ENCODE assay signal across 9 mouse cellular contexts in the genomic region with DNA sequence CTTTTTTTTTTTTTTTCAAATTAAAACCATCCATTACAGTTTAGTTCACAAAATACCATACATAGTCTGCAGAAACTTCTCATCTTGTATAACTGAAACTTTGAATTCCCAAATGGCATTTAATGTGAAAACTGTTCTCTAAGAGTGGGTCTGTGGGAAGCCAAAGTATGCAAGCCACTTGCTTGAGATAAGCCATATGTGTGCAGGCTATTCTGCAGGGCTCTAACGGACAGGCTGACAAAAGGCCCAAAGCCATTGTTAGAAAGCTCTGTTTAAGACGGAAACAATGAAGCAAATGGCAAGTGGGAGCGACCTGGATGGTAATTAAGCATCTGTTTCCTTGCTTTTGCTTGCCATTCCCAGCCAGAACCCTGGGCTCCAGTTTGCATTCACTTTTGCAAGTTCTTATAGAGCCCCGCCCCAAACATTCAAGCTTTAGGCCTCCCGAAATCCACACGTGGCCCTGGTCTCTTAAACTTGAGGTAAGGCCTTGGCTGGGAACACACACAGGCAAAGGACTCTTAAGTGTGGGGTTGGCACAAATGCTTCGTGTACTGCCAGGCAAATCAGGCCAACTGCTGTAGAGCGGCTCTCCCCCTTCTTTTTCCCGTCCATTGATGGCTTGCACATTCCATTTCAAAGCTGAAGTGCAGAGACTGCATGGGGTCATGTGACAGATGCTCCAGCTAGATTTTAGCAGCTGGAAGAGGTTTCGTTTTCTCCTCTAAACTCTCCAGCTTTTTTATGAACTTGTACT. TPM values are rescaled to one million over a fixed set of nuclear protein-coding genes. Genes with fewer than 3 reads are reported as not detected.
DNase-seq lines count a peak whose midpoint lies in the region; ATAC-seq and TF ChIP-seq lines count a peak whose summit lies in the region.
"Had no signal": no experiment of that assay in that cellular context is flagged by ENCODE, and none has a peak within 500 bp of the region (broad histone marks: within the 10 kb centered on the region; RNA-seq: fewer than 3 reads in every experiment).

No protein-coding gene starts in this region.

- peak; percentile 79 for DNase-seq in brain, embryonic 14.5 days (ENCODE audit: low read depth)
- peak; percentile 40 for DNase-seq in forebrain, embryonic 11.5 days (ENCODE audit: low spot score)
- DNase-seq in lung, postnatal 4 days = peak; percentile 55 to 79
- DNase-seq in cerebellum, adult 9-11 months = no peak
- no peak for DNase-seq in frontal cortex, postnatal 25 days (ENCODE audit: low spot score in 2 of 2)
- DNase-seq: liver, embryonic 13.5 days had no signal

- no peak for TF ChIP-seq POLR2A in brain, embryonic 14.5 days (IDR thresholded peaks at IDR 0.05; ENCODE audit: borderline replicate concordance, extremely low read depth, insufficient read depth, insufficient read length, poor library complexity, severe bottlenecking)

- ATAC-seq in forebrain, embryonic 11.5 days (replicated peaks; ENCODE audit: low FRiP score) = 0 out of 2 replicates have a peak, but pooled peaks have one; percentile 41
- ATAC-seq in hindbrain, embryonic 16.5 days = no peak; the same call in 1 of the 2 replicates
- no peak for ATAC-seq in megakaryocyte, adult 5-6 weeks (ENCODE audit: poor library complexity, severe bottlenecking)
- no peak for ATAC-seq in megakaryocyte-erythroid progenitor cell, adult 5-6 weeks (replicated peaks; ENCODE audit: low FRiP score, low TSS enrichment, poor library complexity, severe bottlenecking)

- no peak overlapping the region for H3K4me3 ChIP-seq in forebrain, embryonic 11.5 days (ENCODE audit: low read depth, low read length)
- no peak overlapping the region for H3K4me3 ChIP-seq in hindbrain, embryonic 16.5 days (ENCODE audit: low read length)
- H3K4me3 ChIP-seq: liver, embryonic 13.5 days had no signal

- no peaks in the 10 kb centered on the region for H3K9me3 ChIP-seq in forebrain, embryonic 11.5 days (ENCODE audit: control insufficient read depth, low read length)
- no peaks in the 10 kb centered on the region for H3K9me3 ChIP-seq in hindbrain, embryonic 16.5 days (ENCODE audit: control insufficient read depth, low read length)
- H3K9me3 ChIP-seq: liver, embryonic 13.5 days had no signal

- no peaks in the 10 kb centered on the region; the same call in 1 of the 2 replicates for H3K36me3 ChIP-seq in forebrain, embryonic 11.5 days (ENCODE audit: control insufficient read depth, insufficient read depth, low read length)
- H3K36me3 ChIP-seq in hindbrain, embryonic 16.5 days (ENCODE audit: control insufficient read depth, insufficient read depth, low read length) = no peaks in the 10 kb centered on the region
- H3K36me3 ChIP-seq: liver, embryonic 13.5 days had no signal

- no peaks in the 10 kb centered on the region for H3K27me3 ChIP-seq in forebrain, embryonic 11.5 days (ENCODE audit: control insufficient read depth, insufficient read depth, low read length)
- no peaks in the 10 kb centered on the region for H3K27me3 ChIP-seq in hindbrain, embryonic 16.5 days (replicated peaks; ENCODE audit: control insufficient read depth, insufficient read depth, low read length)
- H3K27me3 ChIP-seq: liver, embryonic 13.5 days had no signal

- no peak overlapping the region for H3K4me2 ChIP-seq in forebrain, embryonic 11.5 days (ENCODE audit: low read depth, low read length, severe bottlenecking)
- H3K4me2 ChIP-seq in hindbrain, embryonic 16.5 days (ENCODE audit: low read length) = no peak overlapping the region
- H3K4me2 ChIP-seq: liver, embryonic 13.5 days had no signal

- no peak for TF ChIP-seq CTCF in brain, embryonic 14.5 days (IDR thresholded peaks at IDR 0.05; ENCODE audit: borderline replicate concordance, extremely low read depth, insufficient read depth, insufficient read length)

- WGBS in forebrain, embryonic 11.5 days = 31% methylated on average over 10 of the region's 10 CpGs
- WGBS in hindbrain, embryonic 16.5 days = 34% methylated on average over 10 of the region's 10 CpGs

- no peak overlapping the region for H3K27ac ChIP-seq in forebrain, embryonic 11.5 days (ENCODE audit: low read depth, low read length)
- H3K27ac ChIP-seq in hindbrain, embryonic 16.5 days (ENCODE audit: low read depth, low read length) = 0 out of 2 replicates have a peak overlapping the region, but pooled peaks have one; percentile 12
- H3K27ac ChIP-seq: liver, embryonic 13.5 days had no signal

- H3K9ac ChIP-seq in forebrain, embryonic 11.5 days (ENCODE audit: low read length) = no peak overlapping the region
- no peak overlapping the region for H3K9ac ChIP-seq in hindbrain, embryonic 16.5 days (ENCODE audit: low read depth, low read length)
- H3K9ac ChIP-seq: liver, embryonic 13.5 days had no signal

- H3K4me1 ChIP-seq in forebrain, embryonic 11.5 days (replicated peaks; ENCODE audit: control insufficient read depth, insufficient read depth, low read length) = 0 out of 2 replicates have a peak, but pooled peaks cover 4% of the 10 kb centered on the region
- H3K4me1 ChIP-seq in hindbrain, embryonic 16.5 days (ENCODE audit: control insufficient read depth, insufficient read depth, low read depth, low read length) = peaks cover 21% of the 10 kb centered on the region

RNA-seq across cellular contexts. Expression of a gene that starts 32.4 kb away (rescaled TPM):
- 54.2 and 79.7 TPM in 2 replicates for polyA plus RNA-seq in brain, embryonic 14.5 days (2012; rRNA removed)
- 171 and 176 TPM in 2 replicates for polyA plus RNA-seq in forebrain, embryonic 11.5 days (2014; fragmentation: Nextera tagmentation; extraction: Ambion mirVana)
- 81.2 and 110 TPM in 2 replicates for polyA plus RNA-seq in hindbrain, embryonic 16.5 days (2015; fragmentation: Nextera tagmentation; extraction: Ambion mirVana)
- total RNA-seq in megakaryocyte, adult 5-6 weeks (2015) = 0.16 and 1.1 TPM in 2 replicates
- 0.44 and 0.89 TPM in 2 replicates for total RNA-seq in megakaryocyte, adult 5-6 weeks (2017)
- 2.1 TPM in 1 of 2 replicates, not detected in the other for total RNA-seq in megakaryocyte-erythroid progenitor cell, adult 5-6 weeks (2014; fragmentation: Nextera tagmentation)
- 0.23 and 0.42 TPM in 2 replicates for total RNA-seq in megakaryocyte-erythroid progenitor cell, adult 5-6 weeks (2017)

RNA-seq across cellular contexts. Expression of a gene that starts 51.9 kb away (rescaled TPM):
- 0.25 and 0.43 TPM in 2 replicates for polyA plus RNA-seq in brain, embryonic 14.5 days (2012; rRNA removed)
- polyA plus RNA-seq in forebrain, embryonic 11.5 days (2014; fragmentation: Nextera tagmentation; extraction: Ambion mirVana) = 0.24 and 0.40 TPM in 2 replicates
- 0.19 TPM in 1 of 2 replicates, not detected in the other for polyA plus RNA-seq in hindbrain, embryonic 16.5 days (2015; fragmentation: Nextera tagmentation; extraction: Ambion mirVana)
- not detected in 2 replicates for total RNA-seq in megakaryocyte, adult 5-6 weeks (2015)
- total RNA-seq in megakaryocyte, adult 5-6 weeks (2017) = not detected in 2 replicates
- total RNA-seq in megakaryocyte-erythroid progenitor cell, adult 5-6 weeks (2014; fragmentation: Nextera tagmentation) = not detected in 2 replicates
- total RNA-seq in megakaryocyte-erythroid progenitor cell, adult 5-6 weeks (2017) = not detected in 2 replicates
- polyA plus RNA-seq: liver, embryonic 13.5 days had no signal

RNA-seq across cellular contexts. Expression of a gene that starts 59.1 kb away (rescaled TPM):
- 21.9 and 32.2 TPM in 2 replicates for polyA plus RNA-seq in brain, embryonic 14.5 days (2012; rRNA removed)
- 64.8 and 73.5 TPM in 2 replicates for polyA plus RNA-seq in forebrain, embryonic 11.5 days (2014; fragmentation: Nextera tagmentation; extraction: Ambion mirVana)
- 45.3 and 48.1 TPM in 2 replicates for polyA plus RNA-seq in hindbrain, embryonic 16.5 days (2015; fragmentation: Nextera tagmentation; extraction: Ambion mirVana)
- total RNA-seq in megakaryocyte, adult 5-6 weeks (2015) = 33.6 and 38.4 TPM in 2 replicates
- 23.0 and 27.4 TPM in 2 replicates for total RNA-seq in megakaryocyte, adult 5-6 weeks (2017)
- 29.8 and 33.2 TPM in 2 replicates for total RNA-seq in megakaryocyte-erythroid progenitor cell, adult 5-6 weeks (2014; fragmentation: Nextera tagmentation)
- 26.7 and 37.5 TPM in 2 replicates for total RNA-seq in megakaryocyte-erythroid progenitor cell, adult 5-6 weeks (2017)

Comparison
In these comparisons a context has a peak if more than half of its experiments do, and no peak if none do; other contexts are left out.
1. DNase-seq: peak in brain, embryonic 14.5 days (single experiment), forebrain, embryonic 11.5 days (single experiment) and lung, postnatal 4 days (2 of 2); none in cerebellum, adult 9-11 months (single experiment) and frontal cortex, postnatal 25 days (0 of 2).